Mouse (Mus musculus): ENCODE measurements around the gene Btbd35f11. TPM values are rescaled to one million over a fixed set of nuclear protein-coding genes. Genes with fewer than 3 reads are reported as not detected.
"Not testable (repeated sequence)": the region's sequence is repeated elsewhere in the genome, so short reads cannot be mapped to it uniquely, and the experiment has no call there.

Btbd35f11 gene
- polyA plus RNA-seq (2014; fragmentation: Nextera tagmentation; extraction: Ambion mirVana) = not detected in 2 replicates

DNA sequence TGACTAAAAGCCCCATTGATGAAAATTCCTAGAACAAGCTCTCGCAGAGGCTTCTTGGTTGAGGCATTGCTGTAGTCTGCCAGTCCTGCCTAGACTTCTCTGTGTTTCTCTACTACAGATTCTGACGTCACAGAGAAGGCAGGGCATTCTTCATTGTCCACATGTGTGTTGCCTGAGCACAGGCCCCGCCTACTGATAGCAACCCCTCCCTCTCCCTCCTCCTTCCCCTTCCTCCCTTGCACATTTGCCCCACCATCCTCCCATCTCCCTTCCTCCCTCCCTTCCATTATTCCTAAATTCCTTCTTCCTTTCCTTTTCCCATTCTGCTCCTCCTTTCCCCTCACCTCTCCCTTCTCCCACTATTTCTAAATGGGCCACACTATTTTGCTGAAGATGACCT is at the start of gene Btbd35f11:
Gene Btbd35f11, minus strand, starts transcription at position 101 of the 400 bp plus-strand sequence.
- not testable (repeated sequence) for H3K9ac ChIP-seq (ENCODE audit: low read depth, low read length); H3K36me3 ChIP-seq (ENCODE audit: control insufficient read depth, insufficient read depth, low read length); H3K27ac ChIP-seq (ENCODE audit: low read depth, low read length); H3K4me2 ChIP-seq (replicated peaks; ENCODE audit: low read depth, low read length); H3K9me3 ChIP-seq (ENCODE audit: control insufficient read depth, low read length); H3K4me3 ChIP-seq (ENCODE audit: low read length); H3K27me3 ChIP-seq (ENCODE audit: control insufficient read depth, insufficient read depth, low read length); H3K4me1 ChIP-seq (ENCODE audit: control insufficient read depth, insufficient read depth, low read length); ATAC-seq (ENCODE audit: low FRiP score, low TSS enrichment)
- 36% methylated on average over 1 of the region's 3 CpGs for WGBS

DNA sequence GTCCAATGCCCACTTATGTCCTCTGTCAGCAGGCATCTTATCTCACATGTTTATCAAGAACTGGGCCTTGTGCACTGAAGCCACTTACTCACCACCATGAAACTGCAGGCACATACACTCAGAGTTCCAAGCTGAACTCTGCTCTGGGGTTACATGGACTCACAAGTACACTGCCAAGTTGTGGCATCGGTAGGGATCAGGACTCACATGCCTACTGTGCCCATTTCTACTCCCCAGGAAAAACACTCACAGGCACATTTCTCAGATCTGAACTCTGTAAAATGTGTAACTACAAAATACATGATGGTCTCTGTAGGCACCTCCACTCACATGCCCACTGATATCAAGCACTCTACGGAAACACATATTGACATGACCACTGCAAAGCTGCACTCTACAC is 33.5 kb downstream of the Btbd35f11 start:
- H3K27ac ChIP-seq (ENCODE audit: low read depth, low read length); H3K4me2 ChIP-seq (replicated peaks; ENCODE audit: low read depth, low read length); H3K4me3 ChIP-seq (ENCODE audit: low read length); H3K36me3 ChIP-seq (ENCODE audit: control insufficient read depth, insufficient read depth, low read length); H3K4me1 ChIP-seq (ENCODE audit: control insufficient read depth, insufficient read depth, low read length); H3K9ac ChIP-seq (ENCODE audit: low read depth, low read length); ATAC-seq (ENCODE audit: low FRiP score, low TSS enrichment); H3K9me3 ChIP-seq (ENCODE audit: control insufficient read depth, low read length); H3K27me3 ChIP-seq (ENCODE audit: control insufficient read depth, insufficient read depth, low read length): not testable (repeated sequence)
- WGBS = 100% methylated on average over 1 of the region's 2 CpGs

Other genes with a start within 250 kb of the Btbd35f11 start
- not detected in 2 replicates for gene Btbd35f24, start 247.9 kb downstream of the Btbd35f11 start, polyA plus RNA-seq (2014; fragmentation: Nextera tagmentation; extraction: Ambion mirVana)